29 mouse cellular contexts compared by ENCODE assay signal in genomic region chr14:23169346-23169745, GRCm38 (mm10).
"Had no signal": no experiment of that assay in that cellular context is flagged by ENCODE, and none has a peak within 500 bp of the region (broad histone marks: within the 10 kb centered on the region; RNA-seq: fewer than 3 reads in every experiment).

No protein-coding gene starts in this region.

- H3K9ac ChIP-seq: heart, embryonic 13.5 days; heart, embryonic 15.5 days; hindbrain, embryonic 13.5 days; hindbrain, embryonic 15.5 days; kidney, embryonic 15.5 days; limb, embryonic 13.5 days; limb, embryonic 15.5 days; liver, embryonic 12.5 days; liver, embryonic 14.5 days had no signal

- ATAC-seq: hindbrain, postnatal 0 days; intestine, embryonic 16.5 days; liver, embryonic 12.5 days had no signal

- H3K36me3 ChIP-seq: heart, embryonic 13.5 days; heart, embryonic 15.5 days; hindbrain, embryonic 10.5 days; hindbrain, embryonic 13.5 days; hindbrain, embryonic 15.5 days; kidney, embryonic 15.5 days; limb, embryonic 13.5 days; limb, embryonic 15.5 days; liver, embryonic 12.5 days had no signal

- H3K4me3 ChIP-seq: gastrocnemius, adult 2 months; heart, adult 2 months; heart, embryonic 13.5 days; heart, embryonic 15.5 days; hindbrain, embryonic 10.5 days; hindbrain, embryonic 13.5 days; hindbrain, embryonic 15.5 days; kidney, embryonic 15.5 days; limb, embryonic 13.5 days; limb, embryonic 15.5 days; liver, embryonic 12.5 days had no signal

- H3K27me3 ChIP-seq: heart, embryonic 13.5 days; heart, embryonic 15.5 days; hindbrain, embryonic 13.5 days; hindbrain, embryonic 15.5 days; kidney, embryonic 15.5 days; limb, embryonic 13.5 days; limb, embryonic 15.5 days; liver, embryonic 12.5 days had no signal

- DNase-seq: gastrocnemius, adult 2 months; gastrocnemius, postnatal 10 days; gastrocnemius, postnatal 36 days; heart, adult 11 months; heart, adult 2 months; heart, postnatal 14 days; heart, postnatal 36 days; kidney, adult 11 months; kidney, adult 2 months; kidney, adult 9 months; kidney, postnatal 14 days; kidney, postnatal 36 days; layer of hippocampus, adult 9-11 months; layer of hippocampus, postnatal 36 days; left cerebral cortex, postnatal 4 days had no signal

- H3K4me2 ChIP-seq: heart, embryonic 11.5 days; heart, embryonic 13.5 days; heart, embryonic 15.5 days; hindbrain, embryonic 13.5 days; hindbrain, embryonic 15.5 days; kidney, embryonic 15.5 days; limb, embryonic 13.5 days; limb, embryonic 15.5 days; liver, embryonic 12.5 days had no signal

- H3K9me3 ChIP-seq: heart, embryonic 13.5 days; heart, embryonic 15.5 days; hindbrain, embryonic 10.5 days; hindbrain, embryonic 15.5 days; kidney, embryonic 15.5 days; limb, embryonic 13.5 days; limb, embryonic 15.5 days; liver, embryonic 12.5 days had no signal

- H3K4me1 ChIP-seq: heart, embryonic 13.5 days; heart, embryonic 15.5 days; hindbrain, embryonic 10.5 days; hindbrain, embryonic 13.5 days; hindbrain, embryonic 15.5 days; kidney, embryonic 15.5 days; limb, embryonic 13.5 days; limb, embryonic 15.5 days; liver, embryonic 12.5 days had no signal

- H3K27ac ChIP-seq: gastrocnemius, adult 2 months; heart, adult 2 months; heart, embryonic 13.5 days; heart, embryonic 15.5 days; hindbrain, embryonic 10.5 days; hindbrain, embryonic 13.5 days; hindbrain, embryonic 15.5 days; hindbrain, postnatal 0 days; kidney, embryonic 15.5 days; kidney, postnatal 0 days; limb, embryonic 13.5 days; limb, embryonic 15.5 days; liver, embryonic 12.5 days; liver, embryonic 14.5 days had no signal
